Mouse (Mus musculus) myocyte (in vitro differentiated cells): ENCODE measurements around the gene Ihh. TPM values are rescaled to one million over a fixed set of nuclear protein-coding genes. Genes with fewer than 3 reads are reported as not detected.

Experiments
- H3K27me3 ChIP-seq: one replicate; pipeline ENCODE4 v1.6.1; 2011; ENCODE audit not compliant: control insufficient read depth, insufficient read depth, insufficient read length
- H3K36me3 ChIP-seq: one replicate; pipeline ENCODE4 v1.6.1; 2011; ENCODE audit not compliant: control insufficient read depth, insufficient read depth
- H3K4me2 ChIP-seq: one replicate; pipeline ENCODE4 v1.6.1; 2011; ENCODE audit warnings: low read depth, control low read depth
- H3K4me3 ChIP-seq: one replicate; pipeline ENCODE4 v1.5.1; 2011; ENCODE audit warnings: mild to moderate bottlenecking, control low read depth, moderate library complexity
- H3K79me2 ChIP-seq: one replicate; pipeline ENCODE4 v1.6.1; 2011; ENCODE audit not compliant: control insufficient read depth, insufficient read depth
- H3ac ChIP-seq: one replicate; pipeline ENCODE4 v1.6.1; 2011; ENCODE audit not compliant: control insufficient read depth, insufficient read length
- CEBPB ChIP-seq: IDR thresholded peaks from 2 replicates; pipeline ENCODE4 v1.6.1; 2011; ENCODE audit warnings: mild to moderate bottlenecking, moderate library complexity; ENCODE audit not compliant: poor library complexity, insufficient read depth, severe bottlenecking
- E2F4 ChIP-seq: IDR thresholded peaks from one replicate; pipeline ENCODE4 v1.6.1; 2011; ENCODE audit warnings: mild to moderate bottlenecking, control low read depth, moderate library complexity; ENCODE audit not compliant: insufficient read depth
- MAX ChIP-seq: IDR thresholded peaks from one replicate; pipeline ENCODE4 v1.6.1; 2011; ENCODE audit warnings: low read depth, mild to moderate bottlenecking, control low read depth
- MYOD1 ChIP-seq, 3 experiments: IDR thresholded peaks; one replicate each; pipeline ENCODE4 v1.6.1; 2011; ENCODE audit warnings: control low read depth in 2 of 3, low read depth in 2 of 3, mild to moderate bottlenecking in 2 of 3, moderate library complexity in 1 of 3; ENCODE audit not compliant: insufficient read length in 2 of 3, control insufficient read depth in 1 of 3
- MYOG ChIP-seq, 3 experiments: IDR thresholded peaks; one replicate each; pipeline ENCODE4 v1.6.1; 2011; ENCODE audit warnings: control low read depth in 2 of 3, low read depth in 2 of 3, mild to moderate bottlenecking in 2 of 3; ENCODE audit not compliant: insufficient read length in 2 of 3, control insufficient read depth in 1 of 3, insufficient read depth in 1 of 3
- POLR2A ChIP-seq: IDR thresholded peaks from one replicate; pipeline ENCODE4 v1.6.1; 2011; ENCODE audit warnings: low read depth, mild to moderate bottlenecking, control low read depth, moderate library complexity; ENCODE audit not compliant: insufficient read length
- POLR2AphosphoS2 ChIP-seq: IDR thresholded peaks from one replicate; pipeline ENCODE4 v1.6.1; 2011; ENCODE audit warnings: low read depth, control low read depth; ENCODE audit not compliant: insufficient read length
- REST ChIP-seq: IDR thresholded peaks from one replicate; pipeline ENCODE4 v1.6.1; 2011; ENCODE audit warnings: mild to moderate bottlenecking, control low read depth, moderate library complexity; ENCODE audit not compliant: insufficient read depth, insufficient read length
- SRF ChIP-seq: IDR thresholded peaks from one replicate; pipeline ENCODE4 v1.6.1; 2011; ENCODE audit warnings: low read depth; ENCODE audit not compliant: control insufficient read depth, insufficient read length
- TCF12 ChIP-seq: IDR thresholded peaks from one replicate; pipeline ENCODE4 v1.6.1; 2011; ENCODE audit warnings: mild to moderate bottlenecking, control low read depth; ENCODE audit not compliant: poor library complexity, insufficient read depth, severe bottlenecking
- TCF3 ChIP-seq: IDR thresholded peaks from one replicate; pipeline ENCODE4 v1.6.1; 2011; ENCODE audit warnings: low read depth, control low read depth; ENCODE audit not compliant: insufficient read length
- USF1 ChIP-seq: IDR thresholded peaks from one replicate; pipeline ENCODE4 v1.6.1; 2011; ENCODE audit warnings: low read depth, mild to moderate bottlenecking, control low read depth, moderate library complexity
- polyA plus RNA-seq: library from polyadenylated mRNA; unstranded; fragments of >200 nt; fragmentation: generic; extraction: Trizol; gene quantifications from one replicate; pipeline ENCODE4 v1.2.1, GENCODE M21; 2012; ENCODE audit warnings: missing spikeins

Gene Ihh
- 0.07 TPM for polyA plus RNA-seq

DNA sequence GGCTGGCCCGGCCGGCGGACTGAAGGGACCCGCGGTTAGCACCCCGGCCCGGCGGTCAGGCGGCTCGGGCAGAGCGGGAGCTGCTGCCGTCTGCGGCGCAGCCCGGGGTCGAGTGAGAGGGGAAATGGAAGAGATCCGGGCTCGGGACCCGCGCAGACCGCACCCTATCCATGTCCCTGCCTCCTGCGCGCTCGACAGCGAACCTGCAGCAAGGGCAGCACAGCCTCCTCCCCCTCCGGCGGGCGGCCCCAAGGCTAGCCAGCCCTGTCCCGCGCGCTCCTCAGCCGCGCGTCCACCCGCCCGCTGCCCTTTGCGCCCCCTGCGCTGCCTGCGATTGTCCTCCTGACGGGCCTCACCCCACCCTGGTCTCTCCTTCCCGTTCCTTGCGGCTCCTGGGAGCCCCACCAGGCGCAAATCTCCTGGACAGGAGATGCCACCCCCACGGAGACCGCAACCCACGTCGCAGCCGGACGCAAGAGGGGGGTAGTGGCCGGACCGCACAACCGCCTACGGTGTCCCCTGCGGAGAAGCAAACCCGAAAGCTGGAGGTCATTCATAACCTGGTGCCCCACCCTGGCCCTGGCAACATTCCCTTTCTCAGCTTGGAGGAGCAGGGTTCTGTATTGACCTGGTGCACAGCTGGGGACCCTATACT lies at the start of gene Ihh:
Gene Ihh (minus strand): TSS at position 117 of the 655 bp plus-strand sequence.
- H3ac ChIP-seq, result no peak within 1 kb of the TSS
- no peak within 1 kb of the TSS for H3K4me3 ChIP-seq
- no peak within 1 kb of the TSS for H3K4me2 ChIP-seq
- no peaks in the 10 kb centered on the region for H3K79me2 ChIP-seq
- no peak for TF ChIP-seq MAX
- no peak for TF ChIP-seq MYOG (IDR thresholded peaks at IDR 0.05; ENCODE audit: control insufficient read depth in 1 of 3, insufficient read depth in 1 of 3, insufficient read length in 2 of 3, low read depth in 2 of 3)
- no peaks in the 10 kb centered on the region for H3K36me3 ChIP-seq
- H3K27me3 ChIP-seq, result peaks cover 77% of the 10 kb centered on the region

DNA sequence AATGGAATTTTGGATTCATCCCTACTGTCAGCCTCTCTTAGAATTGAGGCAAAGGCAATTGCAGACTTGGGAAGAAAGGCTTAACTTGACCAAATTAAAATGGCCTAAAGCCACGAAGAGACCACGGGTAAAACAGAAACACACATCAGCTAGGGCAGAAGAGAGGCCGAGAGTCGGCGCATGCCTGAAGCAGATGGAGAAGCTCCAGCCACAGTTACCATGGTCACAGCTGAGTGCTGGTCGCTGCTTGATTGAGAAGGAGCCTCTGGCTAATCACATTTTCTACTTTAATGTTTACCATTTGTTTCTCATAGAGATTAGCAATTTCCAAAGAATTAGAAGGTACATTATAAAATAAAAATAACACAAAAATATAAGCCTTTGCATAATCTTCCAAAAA lies 49.7 kb upstream of the Ihh start:
- Histone ChIP-seq H3K27me3 (peaks cover 14% of the 10 kb centered on the region), H3K4me3 (no peak overlapping the region), H3ac (no peak overlapping the region), H3K79me2 (no peaks in the 10 kb centered on the region), H3K36me3 (no peaks in the 10 kb centered on the region), H3K4me2 (no peak overlapping the region)
- TF ChIP-seq SRF, result no peak
- no peak for TF ChIP-seq MAX
- TF ChIP-seq CEBPB, result no peak
- no peak for TF ChIP-seq MYOG (IDR thresholded peaks at IDR 0.05; ENCODE audit: control insufficient read depth in 1 of 3, insufficient read depth in 1 of 3, insufficient read length in 2 of 3, low read depth in 2 of 3)
- no peak for TF ChIP-seq TCF12
- no peak for TF ChIP-seq POLR2A
- TF ChIP-seq E2F4, result no peak
- no peak for TF ChIP-seq POLR2AphosphoS2
- TF ChIP-seq REST, result no peak
- TF ChIP-seq MYOD1 (IDR thresholded peaks at IDR 0.05; ENCODE audit: control insufficient read depth in 1 of 3, insufficient read length in 2 of 3, low read depth in 2 of 3), result no peak
- TF ChIP-seq TCF3, result no peak
- TF ChIP-seq USF1, result no peak

GRCm38 (mm10) chr1:75000496-75000895 lies 49.0 kb upstream of the Ihh start:
- H3K4me2 ChIP-seq, result no peak overlapping the region
- no peaks in the 10 kb centered on the region for H3K79me2 ChIP-seq
- no peak overlapping the region for H3K4me3 ChIP-seq
- H3K27me3 ChIP-seq, result peaks cover 14% of the 10 kb centered on the region
- H3K36me3 ChIP-seq, result no peaks in the 10 kb centered on the region
- TF ChIP-seq USF1, result no peak
- no peak for TF ChIP-seq MAX
- TF ChIP-seq MYOD1 (IDR thresholded peaks at IDR 0.05; ENCODE audit: control insufficient read depth in 1 of 3, insufficient read length in 2 of 3, low read depth in 2 of 3), result no peak
- no peak for TF ChIP-seq MYOG (IDR thresholded peaks at IDR 0.05; ENCODE audit: control insufficient read depth in 1 of 3, insufficient read depth in 1 of 3, insufficient read length in 2 of 3, low read depth in 2 of 3)
- no peak for TF ChIP-seq REST
- no peak for TF ChIP-seq POLR2A
- TF ChIP-seq SRF, result no peak
- TF ChIP-seq TCF12, result no peak
- no peak for TF ChIP-seq POLR2AphosphoS2
- TF ChIP-seq E2F4, result no peak
- H3ac ChIP-seq, result no peak overlapping the region

- TF ChIP-seq E2F4 (no peak), CEBPB (no peak), SRF (no peak), POLR2A (no peak)
- no peaks in the 10 kb centered on the region for H3K79me2 ChIP-seq
- peaks cover 10% of the 10 kb centered on the region for H3K27me3 ChIP-seq
- H3K4me2 ChIP-seq, result no peak overlapping the region
- no peak overlapping the region for H3ac ChIP-seq
- H3K4me3 ChIP-seq, result no peak overlapping the region
- H3K36me3 ChIP-seq, result no peaks in the 10 kb centered on the region
Measured at GRCm38 (mm10) chr1:74999173-74999572, 47.7 kb upstream of the Ihh start.

GRCm38 (mm10) chr1:74997231-74997630 lies 45.8 kb upstream of the Ihh start:
- Histone ChIP-seq H3ac (no peak overlapping the region), H3K36me3 (no peaks in the 10 kb centered on the region), H3K4me3 (no peak overlapping the region), H3K27me3 (peaks cover 10% of the 10 kb centered on the region), H3K4me2 (no peak overlapping the region), H3K79me2 (no peaks in the 10 kb centered on the region)
- no peak for TF ChIP-seq POLR2A
- TF ChIP-seq MYOD1 (IDR thresholded peaks at IDR 0.05; ENCODE audit: control insufficient read depth in 1 of 3, insufficient read length in 2 of 3, low read depth in 2 of 3), result no peak
- TF ChIP-seq SRF, result no peak
- no peak for TF ChIP-seq TCF3
- no peak for TF ChIP-seq CEBPB
- TF ChIP-seq E2F4, result no peak
- TF ChIP-seq POLR2AphosphoS2, result no peak
- no peak for TF ChIP-seq USF1
- no peak for TF ChIP-seq MAX
- TF ChIP-seq REST, result no peak
